Mouse (Mus musculus): Measurements from ENCODE around the gene Cend1.

DNA sequence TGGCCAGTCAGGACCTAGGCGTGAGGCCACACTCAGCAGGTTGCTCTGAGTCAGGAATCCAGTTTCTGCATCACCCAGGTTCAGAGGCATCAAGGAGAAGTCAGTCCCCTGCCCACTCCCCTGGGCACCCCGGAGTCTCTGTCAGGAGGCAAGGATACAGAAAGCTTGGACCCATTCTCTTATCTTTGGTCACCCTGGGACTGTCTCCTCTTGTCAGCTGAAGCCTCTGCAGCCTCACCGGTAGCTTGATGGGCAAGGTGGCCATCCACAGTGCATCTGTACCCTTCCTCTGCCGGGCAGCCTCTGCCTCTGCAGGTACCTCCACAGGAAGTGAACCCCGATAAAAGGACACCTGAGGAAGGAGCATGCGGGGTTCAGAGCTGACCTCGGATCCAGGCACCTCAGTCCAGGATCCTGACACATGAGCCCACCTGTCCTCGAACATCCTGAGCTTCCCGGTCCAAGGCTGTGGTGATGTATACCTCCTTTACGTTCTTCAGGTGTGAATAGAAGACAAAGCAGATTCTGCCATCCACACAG is 9.9 kb upstream of the Cend1 start:
- TF ChIP-seq CTCF (IDR thresholded peaks at IDR 0.05; ENCODE audit: low read depth) (no peak), EP300 (IDR thresholded peaks at IDR 0.05; ENCODE audit: low read depth) (no peak)
